Mouse (Mus musculus) kidney, adult 9 months (tissue): ENCODE results near the gene Myo1c.

ENCODE experiments used
- DNase-seq: peaks from one replicate; pipeline ENCODE4 v3.0.0; 2022

The Myo1c gene

GRCm38 (mm10) chr11:75650958-75651425, 688 bp downstream of the Myo1c start:
- no peak for DNase-seq

- peak; percentile 86 for DNase-seq
These were observed 1.3 kb downstream of the Myo1c start for GRCm38 (mm10) chr11:75651426-75652221.

GRCm38 (mm10) chr11:75652222-75652941, 2.1 kb downstream of the Myo1c start:
- peak; percentile 96 for DNase-seq

GRCm38 (mm10) chr11:75652942-75653684, 2.8 kb downstream of the Myo1c start:
- DNase-seq, result peak; percentile 73

- peak; percentile 95 for DNase-seq
These were observed 3.6 kb downstream of the Myo1c start for GRCm38 (mm10) chr11:75653781-75654470.

- DNase-seq, result peak; percentile 40
These were observed 4.4 kb downstream of the Myo1c start for GRCm38 (mm10) chr11:75654471-75655390.

- peak; percentile 83 for DNase-seq
These were observed 5.6 kb downstream of the Myo1c start for GRCm38 (mm10) chr11:75655621-75656545.

- DNase-seq, result peak; percentile 35
These were observed 6.6 kb downstream of the Myo1c start for GRCm38 (mm10) chr11:75656621-75657590.

- no peak for DNase-seq
These were observed 7.5 kb downstream of the Myo1c start for GRCm38 (mm10) chr11:75657841-75658240.

GRCm38 (mm10) chr11:75658311-75658710, 8.0 kb downstream of the Myo1c start:
- no peak for DNase-seq

GRCm38 (mm10) chr11:75658996-75659750, 8.9 kb downstream of the Myo1c start:
- no peak for DNase-seq

GRCm38 (mm10) chr11:75660081-75660590, 9.8 kb downstream of the Myo1c start:
- DNase-seq, result no peak

- peak; percentile 31 for DNase-seq
These were observed 10.9 kb downstream of the Myo1c start for GRCm38 (mm10) chr11:75660941-75661800.

GRCm38 (mm10) chr11:75662131-75662530, 11.8 kb downstream of the Myo1c start:
- DNase-seq, result no peak

GRCm38 (mm10) chr11:75666296-75666695, 16.0 kb downstream of the Myo1c start:
- DNase-seq, result no peak

GRCm38 (mm10) chr11:75668621-75669020, 18.3 kb downstream of the Myo1c start:
- DNase-seq, result no peak
